Mouse (Mus musculus): Measurements from ENCODE around the gene Bpifa6.

The Bpifa6 gene

GRCm38 (mm10) chr2:154038932-154039331 is 64.2 kb downstream of the Bpifa6 start:
- DNase-seq (ENCODE audit: low spot score in 2 of 2): peak in 1 of 2 experiments; percentile 8

- DNase-seq (ENCODE audit: low spot score in 2 of 2): no peak
These were observed 70.0 kb downstream of the Bpifa6 start for GRCm38 (mm10) chr2:154044743-154045142.

All from spleen, postnatal 14 days (tissue).